Mouse (Mus musculus): ENCODE results near the gene Ebf1. TPM values are rescaled to one million over a fixed set of nuclear protein-coding genes. Genes with fewer than 3 reads are reported as not detected.

The Ebf1 gene
- polyA plus RNA-seq, 1 experiment from 2014 or later = 43.7 TPM

DNA sequence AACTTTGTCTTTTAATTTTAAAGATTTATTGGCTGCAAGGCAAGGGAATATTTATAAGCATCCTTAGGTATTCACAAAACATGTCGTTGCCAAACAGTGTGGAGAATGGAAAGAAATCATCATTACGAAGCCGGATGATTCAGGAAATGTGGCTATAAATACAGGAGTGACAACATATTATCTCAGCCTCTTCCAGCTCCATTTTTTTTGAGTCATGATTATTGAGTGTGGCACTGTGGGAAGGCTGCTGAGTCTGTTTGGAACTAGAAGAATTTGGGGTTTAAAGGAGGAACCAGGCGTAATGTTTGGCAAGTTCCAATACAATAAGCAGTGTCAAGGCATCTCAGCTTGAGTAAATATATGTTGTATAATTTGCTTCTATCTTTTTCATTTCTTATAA, 326.7 kb downstream of the Ebf1 start:
- 76% methylated on average over 4 of the region's 4 CpGs for WGBS
- ATAC-seq = no peak

GRCm38 (mm10) chr11:44944401-44944800, 327.3 kb downstream of the Ebf1 start:
- no peak overlapping the region for H3K4me2 ChIP-seq (ENCODE audit: low read length)
- H3K36me3 ChIP-seq (ENCODE audit: control insufficient read depth, insufficient read depth) = no peaks in the 10 kb centered on the region
- H3K4me1 ChIP-seq (replicated peaks; ENCODE audit: control insufficient read depth, insufficient read depth, low read length) = no peaks in the 10 kb centered on the region
- ATAC-seq = no peak
- 53% methylated on average over 2 of the region's 2 CpGs for WGBS
- no peak overlapping the region for H3K27ac ChIP-seq (ENCODE audit: low read length)
- H3K9ac ChIP-seq (replicated peaks; ENCODE audit: low read depth, low read length) = no peak overlapping the region
- H3K27me3 ChIP-seq (replicated peaks; ENCODE audit: control insufficient read depth, insufficient read depth, low read length) = no peaks in the 10 kb centered on the region
- H3K4me3 ChIP-seq (replicated peaks; ENCODE audit: low read length) = no peak overlapping the region
- H3K9me3 ChIP-seq (ENCODE audit: control insufficient read depth, low read length) = no peaks in the 10 kb centered on the region

More for the DNA sequence above, 326.7 kb downstream of the Ebf1 start:
- no peak overlapping the region for H3K27ac ChIP-seq (ENCODE audit: low read length)
- H3K9me3 ChIP-seq (ENCODE audit: control insufficient read depth, low read length) = no peaks in the 10 kb centered on the region
- no peaks in the 10 kb centered on the region for H3K36me3 ChIP-seq (ENCODE audit: control insufficient read depth, insufficient read depth)
- H3K4me1 ChIP-seq (replicated peaks; ENCODE audit: control insufficient read depth, insufficient read depth, low read length) = no peaks in the 10 kb centered on the region
- H3K27me3 ChIP-seq (replicated peaks; ENCODE audit: control insufficient read depth, insufficient read depth, low read length) = no peaks in the 10 kb centered on the region
- H3K4me2 ChIP-seq (ENCODE audit: low read length) = no peak overlapping the region
- H3K4me3 ChIP-seq (replicated peaks; ENCODE audit: low read length) = no peak overlapping the region
- H3K9ac ChIP-seq (replicated peaks; ENCODE audit: low read depth, low read length) = no peak overlapping the region

GRCm38 (mm10) chr11:44946618-44947017, 329.5 kb downstream of the Ebf1 start:
- WGBS = 80% methylated on average over 3 of the region's 3 CpGs
- H3K27me3 ChIP-seq (replicated peaks; ENCODE audit: control insufficient read depth, insufficient read depth, low read length) = no peaks in the 10 kb centered on the region
- H3K4me3 ChIP-seq (replicated peaks; ENCODE audit: low read length) = no peak overlapping the region
- H3K27ac ChIP-seq (ENCODE audit: low read length) = no peak overlapping the region
- no peaks in the 10 kb centered on the region for H3K4me1 ChIP-seq (replicated peaks; ENCODE audit: control insufficient read depth, insufficient read depth, low read length)
- H3K4me2 ChIP-seq (ENCODE audit: low read length) = no peak overlapping the region
- H3K36me3 ChIP-seq (ENCODE audit: control insufficient read depth, insufficient read depth) = no peaks in the 10 kb centered on the region
- ATAC-seq = no peak
- H3K9me3 ChIP-seq (ENCODE audit: control insufficient read depth, low read length) = no peaks in the 10 kb centered on the region
- no peak overlapping the region for H3K9ac ChIP-seq (replicated peaks; ENCODE audit: low read depth, low read length)

DNA sequence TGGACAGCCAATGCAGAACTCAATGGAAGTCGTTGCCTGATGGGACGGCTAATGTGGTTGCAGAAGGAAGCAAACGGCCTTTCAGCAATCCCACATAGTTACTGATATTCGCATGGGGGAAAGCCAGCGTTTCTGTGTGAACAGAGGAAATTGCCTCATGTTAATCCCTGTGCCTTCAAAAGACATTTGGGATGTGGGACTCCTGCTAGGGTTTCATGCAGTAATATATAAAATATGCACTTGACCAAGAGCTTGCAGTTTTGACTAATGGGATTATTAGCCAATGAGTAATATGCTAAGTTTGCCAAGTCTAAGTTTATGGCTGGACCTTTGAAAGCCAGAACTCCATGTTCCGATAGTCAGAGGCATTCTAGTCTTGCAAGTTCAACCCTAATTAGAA, 331.4 kb downstream of the Ebf1 start:
- H3K27me3 ChIP-seq (replicated peaks; ENCODE audit: control insufficient read depth, insufficient read depth, low read length) = no peaks in the 10 kb centered on the region
- no peaks in the 10 kb centered on the region for H3K4me1 ChIP-seq (replicated peaks; ENCODE audit: control insufficient read depth, insufficient read depth, low read length)
- ATAC-seq = no peak
- no peak overlapping the region for H3K4me2 ChIP-seq (ENCODE audit: low read length)
- no peaks in the 10 kb centered on the region for H3K36me3 ChIP-seq (ENCODE audit: control insufficient read depth, insufficient read depth)
- H3K9me3 ChIP-seq (ENCODE audit: control insufficient read depth, low read length) = no peaks in the 10 kb centered on the region
- H3K9ac ChIP-seq (replicated peaks; ENCODE audit: low read depth, low read length) = no peak overlapping the region
- WGBS = 82% methylated on average over 6 of the region's 6 CpGs
- H3K4me3 ChIP-seq (replicated peaks; ENCODE audit: low read length) = no peak overlapping the region
- no peak overlapping the region for H3K27ac ChIP-seq (ENCODE audit: low read length)

DNA sequence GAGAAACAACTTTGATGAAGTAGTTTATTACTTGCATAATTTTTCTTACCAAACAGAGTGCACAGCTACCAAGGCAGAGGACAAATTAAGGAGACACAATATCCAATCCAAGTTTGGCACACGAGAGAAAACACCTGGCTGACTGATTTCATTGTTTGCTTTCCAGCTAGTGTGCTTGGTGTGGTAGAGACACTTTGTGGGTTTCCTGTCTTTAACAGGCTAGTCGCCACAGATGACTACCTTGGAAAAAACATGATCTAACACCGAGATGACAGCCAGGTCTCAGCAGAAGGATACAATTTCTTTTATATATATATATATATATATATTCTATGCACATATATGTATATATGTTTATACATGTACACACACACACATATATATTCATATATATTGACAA, 332.0 kb downstream of the Ebf1 start:
- Histone ChIP-seq H3K36me3 (ENCODE audit: control insufficient read depth, insufficient read depth) (no peaks in the 10 kb centered on the region), H3K9me3 (ENCODE audit: control insufficient read depth, low read length) (no peaks in the 10 kb centered on the region), H3K27ac (ENCODE audit: low read length) (no peak overlapping the region), H3K4me2 (ENCODE audit: low read length) (no peak overlapping the region), H3K27me3 (replicated peaks; ENCODE audit: control insufficient read depth, insufficient read depth, low read length) (no peaks in the 10 kb centered on the region), H3K9ac (replicated peaks; ENCODE audit: low read depth, low read length) (no peak overlapping the region), H3K4me1 (replicated peaks; ENCODE audit: control insufficient read depth, insufficient read depth, low read length) (no peaks in the 10 kb centered on the region), H3K4me3 (replicated peaks; ENCODE audit: low read length) (no peak overlapping the region)
- ATAC-seq = no peak
- 78% methylated on average over 3 of the region's 3 CpGs for WGBS

DNA sequence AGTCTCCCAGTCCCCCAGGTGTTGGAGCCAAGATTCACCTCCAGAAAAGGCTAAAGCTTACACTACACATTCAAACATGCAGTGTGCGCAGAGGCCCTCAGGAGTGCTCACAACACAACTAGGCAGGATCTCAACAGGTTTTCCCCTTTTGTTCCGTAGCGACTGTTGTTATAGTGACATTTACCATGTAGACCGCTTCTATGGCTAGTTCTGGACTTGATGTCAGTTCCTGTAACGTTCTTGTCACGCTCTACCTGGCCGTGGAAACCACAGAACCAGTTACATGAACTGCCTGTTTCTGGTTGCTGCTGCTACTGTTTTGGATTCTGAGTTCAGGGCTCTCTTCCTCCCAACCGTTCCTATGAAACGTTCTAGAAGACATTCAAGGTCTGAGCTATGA, 333.2 kb downstream of the Ebf1 start:
- Histone ChIP-seq H3K4me3 (replicated peaks; ENCODE audit: low read length) (no peak overlapping the region), H3K4me2 (ENCODE audit: low read length) (no peak overlapping the region), H3K4me1 (replicated peaks; ENCODE audit: control insufficient read depth, insufficient read depth, low read length) (no peaks in the 10 kb centered on the region), H3K27me3 (replicated peaks; ENCODE audit: control insufficient read depth, insufficient read depth, low read length) (no peaks in the 10 kb centered on the region), H3K36me3 (ENCODE audit: control insufficient read depth, insufficient read depth) (no peaks in the 10 kb centered on the region), H3K9me3 (ENCODE audit: control insufficient read depth, low read length) (no peaks in the 10 kb centered on the region), H3K9ac (replicated peaks; ENCODE audit: low read depth, low read length) (no peak overlapping the region), H3K27ac (ENCODE audit: low read length) (no peak overlapping the region)
- 94% methylated on average over 9 of the region's 9 CpGs for WGBS
- ATAC-seq = no peak

DNA sequence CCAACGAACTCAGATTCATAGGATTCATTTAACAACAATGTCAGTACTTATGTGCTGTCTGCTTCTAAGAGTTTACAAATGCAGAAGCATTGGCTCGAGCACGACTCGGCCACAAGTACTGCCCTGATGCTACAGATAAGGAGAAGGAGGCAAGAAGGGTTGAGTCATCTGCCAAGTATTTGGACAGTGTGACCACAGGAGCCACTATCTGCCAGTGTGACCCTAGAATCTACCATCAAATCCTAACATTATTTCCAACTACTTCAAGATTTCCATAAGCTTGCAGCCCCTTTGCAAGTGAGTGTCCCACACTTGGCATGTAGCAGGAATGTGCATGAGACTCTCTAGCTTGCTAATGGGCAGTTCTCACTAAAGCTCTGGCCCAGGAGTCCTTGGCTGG, 334.4 kb downstream of the Ebf1 start:
- Histone ChIP-seq H3K27me3 (replicated peaks; ENCODE audit: control insufficient read depth, insufficient read depth, low read length) (no peaks in the 10 kb centered on the region; the same call in 1 of the 2 replicates), H3K9me3 (ENCODE audit: control insufficient read depth, low read length) (no peaks in the 10 kb centered on the region), H3K9ac (replicated peaks; ENCODE audit: low read depth, low read length) (no peak overlapping the region), H3K4me2 (ENCODE audit: low read length) (no peak overlapping the region), H3K4me3 (replicated peaks; ENCODE audit: low read length) (no peak overlapping the region), H3K36me3 (ENCODE audit: control insufficient read depth, insufficient read depth) (no peaks in the 10 kb centered on the region), H3K4me1 (replicated peaks; ENCODE audit: control insufficient read depth, insufficient read depth, low read length) (no peaks in the 10 kb centered on the region), H3K27ac (ENCODE audit: low read length) (no peak overlapping the region)
- WGBS = 94% methylated on average over 4 of the region's 4 CpGs
- ATAC-seq = no peak

DNA sequence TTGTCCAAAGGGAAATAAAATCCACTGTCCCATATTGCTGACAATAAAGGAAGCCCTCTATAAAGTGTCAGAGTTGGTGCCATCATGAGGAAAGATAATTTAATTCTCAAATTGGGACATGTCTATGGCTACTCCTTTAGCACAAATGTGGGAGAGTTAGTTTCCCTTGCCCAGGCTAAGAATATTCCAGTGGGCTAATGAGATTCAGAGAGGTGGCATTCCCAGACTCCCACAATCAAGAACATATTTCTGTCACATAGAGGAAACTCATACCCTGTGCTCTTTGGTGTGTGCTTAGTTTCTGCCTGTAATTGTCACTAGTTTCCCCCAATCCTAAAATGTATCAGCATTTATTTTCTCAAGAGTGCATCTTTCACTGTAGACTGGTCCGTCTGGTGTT, 336.2 kb downstream of the Ebf1 start:
- Histone ChIP-seq H3K27me3 (replicated peaks; ENCODE audit: control insufficient read depth, insufficient read depth, low read length) (no peaks in the 10 kb centered on the region; the same call in 1 of the 2 replicates), H3K4me2 (ENCODE audit: low read length) (no peak overlapping the region), H3K4me3 (replicated peaks; ENCODE audit: low read length) (no peak overlapping the region), H3K9me3 (ENCODE audit: control insufficient read depth, low read length) (no peaks in the 10 kb centered on the region), H3K27ac (ENCODE audit: low read length) (no peak overlapping the region), H3K4me1 (replicated peaks; ENCODE audit: control insufficient read depth, insufficient read depth, low read length) (no peaks in the 10 kb centered on the region), H3K36me3 (ENCODE audit: control insufficient read depth, insufficient read depth) (no peaks in the 10 kb centered on the region), H3K9ac (replicated peaks; ENCODE audit: low read depth, low read length) (no peak overlapping the region)
- no peak for ATAC-seq
- WGBS = 70% methylated on average over 1 of the region's 1 CpGs

DNA sequence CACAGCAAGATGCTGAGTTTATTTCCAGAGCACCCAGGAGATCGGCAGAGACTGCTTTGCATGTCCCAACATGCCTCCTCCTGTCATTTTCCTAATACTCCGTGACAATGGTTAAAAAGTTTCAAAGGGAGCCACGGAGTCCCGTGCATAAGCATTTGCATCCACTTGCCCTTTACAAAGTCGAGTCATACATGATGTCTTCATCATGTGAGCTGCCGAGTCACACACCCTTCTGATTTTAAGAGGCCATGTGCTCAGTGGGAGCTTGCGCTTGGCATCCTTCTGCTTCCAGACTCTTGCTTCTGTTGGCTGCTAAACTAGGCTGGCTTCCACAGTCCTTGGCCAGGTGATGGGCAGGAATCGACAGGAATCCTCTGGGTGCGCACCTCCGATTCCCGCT, 336.7 kb downstream of the Ebf1 start:
- Histone ChIP-seq H3K4me2 (ENCODE audit: low read length) (no peak overlapping the region), H3K4me1 (replicated peaks; ENCODE audit: control insufficient read depth, insufficient read depth, low read length) (no peaks in the 10 kb centered on the region), H3K36me3 (ENCODE audit: control insufficient read depth, insufficient read depth) (no peaks in the 10 kb centered on the region), H3K27ac (ENCODE audit: low read length) (no peak overlapping the region), H3K27me3 (replicated peaks; ENCODE audit: control insufficient read depth, insufficient read depth, low read length) (no peaks in the 10 kb centered on the region; the same call in 1 of the 2 replicates), H3K9ac (replicated peaks; ENCODE audit: low read depth, low read length) (no peak overlapping the region), H3K4me3 (replicated peaks; ENCODE audit: low read length) (no peak overlapping the region), H3K9me3 (ENCODE audit: control insufficient read depth, low read length) (no peaks in the 10 kb centered on the region)
- WGBS = 82% methylated on average over 11 of the region's 11 CpGs
- ATAC-seq = no peak

DNA sequence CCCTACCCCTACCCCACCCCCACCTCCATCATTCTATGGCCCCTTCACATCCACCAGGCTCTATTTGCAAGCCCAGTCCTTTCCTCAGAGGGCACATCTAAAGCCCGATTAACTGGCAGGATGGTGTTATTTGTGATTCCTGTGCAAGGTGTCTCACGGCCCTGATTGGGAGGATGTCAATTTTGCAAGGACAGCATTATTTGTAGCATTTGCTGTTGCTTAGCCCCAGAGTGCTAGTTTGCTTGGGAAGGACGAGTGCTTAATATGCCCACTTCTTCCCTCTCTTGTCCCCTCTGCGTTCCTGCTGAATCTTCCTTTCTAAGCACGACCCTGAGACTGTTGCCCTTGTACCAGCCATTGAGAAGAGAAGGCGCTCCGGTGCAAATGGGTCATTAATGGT, 337.2 kb downstream of the Ebf1 start:
- no peak overlapping the region for H3K27ac ChIP-seq (ENCODE audit: low read length)
- H3K4me3 ChIP-seq (replicated peaks; ENCODE audit: low read length) = no peak overlapping the region
- no peaks in the 10 kb centered on the region; the same call in 1 of the 2 replicates for H3K27me3 ChIP-seq (replicated peaks; ENCODE audit: control insufficient read depth, insufficient read depth, low read length)
- H3K9me3 ChIP-seq (ENCODE audit: control insufficient read depth, low read length) = no peaks in the 10 kb centered on the region
- 90% methylated on average over 7 of the region's 7 CpGs for WGBS
- H3K4me2 ChIP-seq (ENCODE audit: low read length) = no peak overlapping the region
- no peaks in the 10 kb centered on the region for H3K36me3 ChIP-seq (ENCODE audit: control insufficient read depth, insufficient read depth)
- ATAC-seq = no peak
- H3K9ac ChIP-seq (replicated peaks; ENCODE audit: low read depth, low read length) = no peak overlapping the region
- no peaks in the 10 kb centered on the region for H3K4me1 ChIP-seq (replicated peaks; ENCODE audit: control insufficient read depth, insufficient read depth, low read length)
